Mouse (Mus musculus) cerebellum, postnatal 10 days (tissue): ENCODE data around the gene Gm10128.
"Not testable (repeated sequence)": the region's sequence is repeated elsewhere in the genome, so short reads cannot be mapped to it uniquely, and the experiment has no call there.

Experiments
- DNase-seq, 2 experiments: peaks; one replicate each; pipeline ENCODE4 v3.0.0; 2021; ENCODE audit warnings: mixed read lengths in 2 of 2

The Gm10128 gene

GRCm38 (mm10) chr14:7643872-7644271 lies at the start of gene Gm10128:
TSS of gene Gm10128 (minus strand) at chr14:7643972.
- not testable (repeated sequence) for DNase-seq

GRCm38 (mm10) chr14:7681170-7681569 lies 37.4 kb upstream of the Gm10128 start:
- peak; percentile 23 to 31 for DNase-seq

DNA sequence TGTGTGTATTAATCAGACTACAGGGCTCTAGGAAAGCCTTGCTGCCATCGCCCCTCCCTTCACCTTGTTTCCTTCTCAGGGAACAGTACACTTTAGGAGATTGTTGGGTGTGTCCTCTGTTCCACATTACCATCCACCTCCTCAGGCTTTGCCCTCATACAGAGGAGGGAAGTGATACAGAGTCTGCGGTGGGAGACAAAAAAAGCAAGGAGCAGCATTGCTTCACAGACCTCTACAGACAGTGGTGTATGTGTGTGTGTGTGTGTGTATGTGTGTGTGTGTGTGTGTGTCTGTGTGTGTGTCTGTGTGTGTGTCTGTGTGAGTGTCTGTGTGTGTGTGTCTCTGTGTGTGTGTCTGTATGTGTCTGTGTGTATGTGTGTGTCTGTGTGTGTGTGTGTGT lies 18.7 kb upstream of the Gm10128 start:
- DNase-seq, result not testable (repeated sequence)

DNA sequence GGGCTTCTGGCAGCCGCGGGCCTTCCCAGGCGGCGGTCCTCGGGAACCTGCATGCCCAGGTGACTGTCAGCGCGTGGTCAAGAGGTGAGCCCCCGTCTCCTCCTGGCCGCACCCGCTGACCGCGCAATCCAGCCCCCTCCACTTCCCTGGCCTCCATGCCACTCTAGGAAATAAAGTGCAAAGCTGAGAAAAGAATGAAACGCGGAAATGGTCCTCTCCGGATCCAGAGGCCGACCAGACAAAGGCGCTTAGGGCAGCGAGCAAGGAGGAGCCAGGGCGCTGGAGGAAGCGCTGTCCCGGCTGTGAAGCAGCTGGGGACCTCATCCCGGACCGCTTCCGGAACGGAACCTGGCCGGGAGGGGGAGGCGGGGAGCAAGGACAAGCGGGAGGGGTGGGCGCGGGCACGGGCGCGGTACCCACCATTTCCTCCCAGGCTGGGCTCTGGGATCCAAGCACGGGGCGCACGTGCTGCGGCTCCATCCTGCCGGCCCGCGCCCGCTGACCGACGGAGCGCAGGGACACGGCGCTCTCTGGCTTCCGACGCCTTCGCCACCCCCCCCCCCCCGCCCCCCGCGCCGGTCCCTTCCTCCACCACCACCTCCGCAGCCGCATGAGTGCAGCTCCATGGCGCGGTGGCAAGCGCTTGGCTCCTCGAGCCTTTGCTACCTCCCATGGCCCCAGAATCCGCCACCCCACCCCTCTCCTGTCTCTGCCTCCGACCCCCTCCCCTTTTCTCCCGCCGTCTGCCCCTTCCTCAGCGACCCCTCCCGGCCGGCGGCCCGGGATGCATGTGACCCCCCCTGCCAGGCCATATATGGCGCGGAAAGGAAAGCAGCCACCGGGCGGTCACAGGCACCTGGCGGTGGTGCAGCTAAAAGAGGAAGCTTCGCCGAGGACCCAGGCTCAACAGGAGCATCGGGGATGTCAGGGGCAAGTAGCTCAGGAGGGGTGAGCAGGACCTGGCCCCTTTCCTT lies 14.6 kb upstream of the Gm10128 start:
- peak; percentile 15 to 33 for DNase-seq

- peak; percentile 8 to 10 for DNase-seq
Measured at GRCm38 (mm10) chr14:7657456-7657855, 13.7 kb upstream of the Gm10128 start.

DNA sequence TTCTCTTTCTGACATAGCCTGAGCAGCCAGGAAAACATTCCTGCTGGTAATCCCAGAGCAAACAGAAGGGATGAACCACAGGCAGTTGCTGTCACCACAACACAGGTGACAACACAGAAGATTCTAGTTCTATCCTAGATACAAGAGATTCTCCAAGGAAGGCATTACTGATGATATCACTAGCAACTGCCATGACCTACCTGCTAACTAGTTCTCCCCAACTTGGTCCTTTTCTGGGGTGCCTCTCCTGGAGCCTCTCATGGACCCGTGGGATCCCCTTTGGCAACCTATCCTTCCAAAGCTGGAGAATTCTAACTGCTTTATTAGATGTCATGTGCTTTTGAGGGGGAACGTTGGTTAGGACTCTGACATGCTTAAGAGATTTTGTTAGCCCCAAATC lies 48.3 kb downstream of the Gm10128 start, which contains the start of gene Gm10338:
Gene Gm10338 (minus strand): TSS at position 101 of the 400 bp plus-strand sequence.
- DNase-seq, result not testable (repeated sequence)
